Mouse (Mus musculus) large intestine, adult 2 months (tissue): ENCODE data around the gene Gsto2. TPM values are rescaled to one million over a fixed set of nuclear protein-coding genes. Genes with fewer than 3 reads are reported as not detected.

Experiments used
- DNase-seq: peaks from one replicate; pipeline ENCODE4 v3.0.0-alpha.2; 2012; ENCODE audit warnings: low read depth, low spot score
- WGBS: fragments of 180-500 bp; shearing (Covaris S2); methylation state at CpG from one replicate; pipeline ENCODE4 v1.1.7; 2018; 5-methylcytosine and 5-hydroxymethylcytosine counted together
- polyA plus RNA-seq: library from polyadenylated mRNA; depleted of rRNA; stranded (reverse); fragments of >200 nt; gene quantifications from 2 replicates; pipeline ENCODE4 v1.2.3, GENCODE M21; 2012

Gsto2 gene
- polyA plus RNA-seq, 1 experiment = 0.41 TPM

GRCm38 (mm10) chr19:47886617-47887016 is 21.3 kb downstream of the Gsto2 start:
- 36% methylated on average over 7 of the region's 7 CpGs for WGBS
- no peak for DNase-seq

GRCm38 (mm10) chr19:47887417-47887816 is 22.1 kb downstream of the Gsto2 start:
- 81% methylated on average over 10 of the region's 10 CpGs for WGBS
- DNase-seq = no peak

GRCm38 (mm10) chr19:47888037-47888436 is 22.7 kb downstream of the Gsto2 start:
- WGBS = 88% methylated on average over 8 of the region's 8 CpGs
- DNase-seq = no peak

GRCm38 (mm10) chr19:47890489-47891130 is 25.3 kb downstream of the Gsto2 start:
- WGBS = 30% methylated on average over 10 of the region's 10 CpGs
- no peak for DNase-seq

GRCm38 (mm10) chr19:47891562-47892312 is 26.4 kb downstream of the Gsto2 start:
- DNase-seq = no peak
- WGBS = 59% methylated on average over 11 of the region's 11 CpGs

- WGBS = 94% methylated on average over 6 of the region's 6 CpGs
- no peak for DNase-seq
Observed at GRCm38 (mm10) chr19:47893092-47893491, 27.8 kb downstream of the Gsto2 start.

DNA sequence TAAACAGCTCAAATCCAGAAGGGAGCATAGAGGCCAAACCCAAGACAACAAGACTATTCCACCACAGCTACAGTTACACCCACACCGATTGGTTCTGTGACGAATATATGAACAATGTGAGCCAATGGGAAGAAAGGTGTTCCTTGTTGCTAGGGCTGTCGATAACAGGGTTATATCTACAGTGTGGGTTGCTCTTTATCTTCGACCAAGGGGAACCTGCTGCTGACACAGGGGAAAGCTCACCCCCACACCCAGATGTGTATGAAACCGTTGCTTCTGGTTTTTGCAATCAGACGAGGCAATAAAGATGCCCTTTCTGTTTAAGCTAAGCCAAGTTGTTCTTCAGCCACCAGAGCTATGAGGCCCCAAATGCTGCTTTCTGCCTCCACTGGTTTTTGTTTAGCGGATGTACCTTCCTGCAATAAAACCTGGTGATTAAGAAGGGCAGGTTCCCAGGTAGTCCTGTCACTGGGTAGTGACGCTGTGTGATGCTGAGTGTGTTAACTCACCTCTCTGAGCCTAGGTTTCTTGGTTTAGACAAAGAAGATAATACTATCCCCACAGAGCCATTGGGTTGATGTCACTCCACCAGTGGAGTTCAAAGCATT is 33.2 kb downstream of the Gsto2 start:
- no peak for DNase-seq
- 75% methylated on average over 8 of the region's 8 CpGs for WGBS

DNA sequence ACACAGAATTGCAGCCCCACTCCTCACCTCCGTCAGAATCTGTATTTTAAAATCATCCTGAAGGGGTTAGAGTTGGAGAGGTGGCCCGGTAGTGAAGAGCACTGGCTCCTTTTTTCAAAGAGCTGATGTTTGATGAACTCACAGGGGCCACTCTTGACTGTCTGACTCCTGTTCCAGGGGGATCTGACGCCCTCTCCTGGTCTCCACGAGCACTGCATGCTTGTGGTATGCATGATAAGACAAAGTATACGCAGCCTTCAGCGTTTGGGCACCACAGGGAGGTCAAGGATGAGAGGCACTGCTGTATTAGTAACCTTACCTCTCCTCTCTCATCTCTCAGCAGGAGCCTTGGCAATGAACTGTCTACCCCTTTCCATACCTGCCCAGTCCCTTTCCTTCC is 34.7 kb downstream of the Gsto2 start:
- no peak for DNase-seq
- WGBS = 65% methylated on average over 6 of the region's 6 CpGs

GRCm38 (mm10) chr19:47900558-47900957 is 35.2 kb downstream of the Gsto2 start:
- DNase-seq = no peak
- WGBS = 86% methylated on average over 10 of the region's 10 CpGs

- WGBS = 69% methylated on average over 13 of the region's 13 CpGs
- no peak for DNase-seq
Observed at GRCm38 (mm10) chr19:47902316-47903201, 37.2 kb downstream of the Gsto2 start.

DNA sequence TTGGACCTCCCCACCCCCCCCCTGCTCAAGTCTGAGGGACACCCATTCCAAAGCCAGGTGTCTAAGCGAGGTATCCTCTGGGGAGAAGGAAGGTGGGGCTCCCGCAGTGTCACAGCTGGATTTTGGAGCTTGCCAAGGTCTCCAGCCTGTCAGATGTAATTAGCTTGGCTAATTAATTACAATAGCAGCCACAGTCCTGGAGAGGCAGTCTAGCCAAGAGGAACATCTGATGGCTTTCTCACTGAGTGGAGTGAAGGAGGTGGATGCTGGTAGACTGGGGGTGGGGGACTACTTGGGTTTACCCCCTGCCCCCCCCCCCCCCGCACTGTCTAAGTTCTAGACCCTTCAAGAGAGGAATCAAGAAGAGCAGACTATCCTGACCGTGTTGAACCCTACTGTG is 38.3 kb downstream of the Gsto2 start:
- no peak for DNase-seq
- WGBS = 76% methylated on average over 4 of the region's 4 CpGs

DNA sequence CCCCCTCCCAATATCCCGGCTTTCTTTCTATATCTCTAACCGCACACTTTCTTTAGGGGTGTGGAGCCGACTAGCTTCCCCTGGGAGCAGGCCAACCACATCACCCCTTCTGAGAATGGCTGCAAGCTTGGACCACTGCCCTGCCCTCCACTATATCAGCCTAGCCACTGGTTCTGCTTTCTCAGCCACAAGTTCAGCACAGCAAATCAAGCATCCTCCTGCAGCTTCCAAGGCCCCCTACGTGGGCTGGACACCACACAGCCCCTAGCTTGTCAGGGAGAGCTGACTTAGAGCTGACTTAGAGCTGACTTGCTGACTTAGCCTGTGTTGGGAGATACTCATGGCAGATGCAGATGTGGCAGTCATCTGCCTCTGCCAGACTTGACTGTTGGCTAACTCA is 39.7 kb downstream of the Gsto2 start:
- no peak for DNase-seq
- WGBS = 83% methylated on average over 4 of the region's 4 CpGs

- no peak for DNase-seq
- WGBS = 84% methylated on average over 5 of the region's 5 CpGs
Observed at GRCm38 (mm10) chr19:47905603-47906002, 40.3 kb downstream of the Gsto2 start.

DNA sequence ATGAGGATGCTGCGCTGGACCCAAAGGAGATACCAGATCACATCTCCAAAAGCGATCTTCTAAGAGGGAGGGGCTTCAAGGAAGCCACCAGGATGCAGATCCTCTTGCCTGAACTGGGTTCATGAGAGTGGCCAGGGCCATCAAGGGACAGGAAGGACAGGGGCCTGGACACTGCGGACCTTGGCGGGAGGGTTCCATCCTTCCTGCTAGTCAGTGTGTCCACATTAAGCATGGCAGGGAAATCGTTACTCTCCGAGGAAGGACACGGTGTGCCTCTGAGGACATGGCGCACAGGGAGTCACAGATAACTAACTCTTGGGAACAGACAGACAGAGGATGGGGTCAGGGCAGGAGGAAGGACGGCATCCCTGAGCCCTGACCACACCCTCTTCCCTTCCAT is 42.3 kb downstream of the Gsto2 start:
- WGBS = 82% methylated on average over 9 of the region's 9 CpGs

DNA sequence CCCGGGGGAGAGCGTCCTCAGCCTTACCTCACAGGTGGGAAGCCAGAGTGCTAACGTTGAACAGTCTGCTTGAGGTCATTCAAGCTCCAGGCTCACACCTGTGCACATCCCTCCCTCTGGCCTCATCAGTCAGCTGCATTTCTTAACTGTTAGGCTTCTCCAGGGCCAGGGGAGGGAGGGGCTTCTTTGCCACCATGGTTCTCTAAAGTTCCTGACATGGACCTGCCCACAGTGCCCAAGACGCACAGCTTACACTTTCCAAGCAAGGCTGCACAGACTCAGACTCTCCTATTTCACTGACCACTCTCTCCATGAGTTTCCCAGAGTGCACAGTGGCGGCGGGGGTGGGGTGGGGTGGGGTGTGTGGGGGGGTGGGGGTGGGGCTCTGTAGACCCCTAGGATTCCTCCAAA is 43.6 kb downstream of the Gsto2 start:
- WGBS = 50% methylated on average over 6 of the region's 6 CpGs
- DNase-seq = no peak

More for the DNA sequence above, 42.3 kb downstream of the Gsto2 start:
- DNase-seq = no peak

DNA sequence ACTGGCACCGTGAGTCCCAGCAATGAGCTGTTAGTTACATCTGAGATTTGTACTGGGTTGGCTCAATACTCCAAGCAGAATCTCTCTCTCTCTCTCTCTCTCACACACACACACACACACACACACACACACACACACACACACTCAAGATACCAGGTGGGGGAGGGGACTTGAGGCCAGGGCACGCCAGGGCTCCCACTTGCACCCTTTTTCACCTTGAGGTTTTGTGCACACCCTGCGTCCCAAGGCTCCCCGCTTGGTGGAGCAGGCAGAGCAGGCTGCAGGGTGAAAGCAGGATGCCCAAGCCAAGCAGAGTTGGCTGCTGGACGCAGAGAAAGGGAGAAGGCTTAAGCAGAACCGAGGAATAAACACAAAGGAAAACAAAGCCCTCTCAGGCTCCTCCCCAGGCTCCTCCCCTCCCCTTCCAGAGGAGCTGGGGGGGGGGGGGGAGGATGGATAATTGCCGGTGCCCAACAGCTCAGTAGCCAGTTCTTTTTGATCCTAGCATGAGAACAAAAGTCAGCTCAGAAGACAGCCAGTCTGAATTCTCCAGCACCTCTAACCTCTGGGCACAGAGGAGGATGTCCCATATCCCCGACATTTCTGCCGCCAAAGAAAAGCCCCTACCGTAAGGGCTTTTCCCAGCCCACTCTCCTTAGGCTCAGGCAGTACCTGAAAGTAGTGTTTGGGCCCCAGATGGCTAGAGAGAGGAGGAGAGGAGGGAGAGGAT is 44.2 kb downstream of the Gsto2 start:
- DNase-seq = no peak

DNA sequence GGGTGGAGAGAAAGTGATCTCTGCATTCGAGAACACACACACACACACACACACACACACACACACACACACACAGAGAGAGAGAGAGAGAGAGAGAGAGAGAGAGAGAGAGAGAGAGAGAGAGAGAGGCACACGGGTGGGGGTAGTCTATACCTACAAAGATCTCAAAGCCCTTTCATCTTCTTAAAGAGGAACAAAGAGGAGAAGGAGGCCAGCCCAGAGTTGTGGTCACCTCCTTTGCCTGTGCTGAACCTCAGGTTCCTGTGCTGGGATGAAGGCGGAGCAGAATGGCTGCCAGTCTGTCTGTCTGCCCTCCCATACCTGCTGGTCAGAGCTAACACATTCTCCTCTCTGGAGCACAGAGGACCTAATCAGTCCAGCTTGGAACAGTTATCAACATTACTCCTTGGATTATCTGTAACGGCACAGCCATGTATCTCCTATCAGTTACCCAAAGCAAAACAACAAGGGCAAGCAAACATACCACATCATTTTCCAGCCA is 44.8 kb downstream of the Gsto2 start:
- no peak for DNase-seq
- WGBS = 73% methylated on average over 3 of the region's 4 CpGs

More for the DNA sequence above, 44.2 kb downstream of the Gsto2 start:
- 27% methylated on average over 10 of the region's 10 CpGs for WGBS

GRCm38 (mm10) chr19:47910751-47911150 is 45.4 kb downstream of the Gsto2 start:
- DNase-seq = no peak
- 75% methylated on average over 4 of the region's 4 CpGs for WGBS

DNA sequence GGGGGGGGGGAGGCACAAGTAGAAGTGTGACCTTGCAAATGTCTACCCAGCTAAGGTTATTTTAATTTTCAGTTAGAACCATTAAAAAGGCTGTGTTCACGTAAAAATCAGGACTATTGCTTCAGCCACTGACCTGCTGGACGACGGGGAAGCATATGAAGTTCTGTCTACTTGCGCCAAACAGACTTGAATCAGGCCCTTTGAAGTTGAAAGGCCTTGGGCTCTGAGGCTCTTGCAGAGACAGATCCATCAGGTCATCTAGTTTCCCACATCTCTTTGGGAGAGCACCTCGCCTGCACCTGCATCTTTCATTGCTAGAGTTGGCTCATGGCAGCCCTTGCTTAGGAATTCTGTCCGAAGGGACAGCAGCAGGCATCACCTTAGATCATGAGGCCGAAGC is 48.0 kb downstream of the Gsto2 start:
- no peak for DNase-seq
- 93% methylated on average over 7 of the region's 7 CpGs for WGBS
